Mouse (Mus musculus) olfactory bulb, adult 2 months (tissue): Measurements from ENCODE around the gene Grxcr1.

Experiments used
- CTCF ChIP-seq: fragments of 200-500 bp; IDR thresholded peaks from 2 replicates; pipeline ENCODE4 v1.5.1; 2012; ENCODE audit warnings: low read depth, mild to moderate bottlenecking, low read length, moderate library complexity; ENCODE audit not compliant: insufficient read depth
- POLR2A ChIP-seq: fragments of 200-500 bp; IDR thresholded peaks from 2 replicates; pipeline ENCODE4 v1.6.1; 2012; ENCODE audit warnings: mild to moderate bottlenecking, low read depth, low read length, moderate library complexity; ENCODE audit not compliant: insufficient read depth

DNA sequence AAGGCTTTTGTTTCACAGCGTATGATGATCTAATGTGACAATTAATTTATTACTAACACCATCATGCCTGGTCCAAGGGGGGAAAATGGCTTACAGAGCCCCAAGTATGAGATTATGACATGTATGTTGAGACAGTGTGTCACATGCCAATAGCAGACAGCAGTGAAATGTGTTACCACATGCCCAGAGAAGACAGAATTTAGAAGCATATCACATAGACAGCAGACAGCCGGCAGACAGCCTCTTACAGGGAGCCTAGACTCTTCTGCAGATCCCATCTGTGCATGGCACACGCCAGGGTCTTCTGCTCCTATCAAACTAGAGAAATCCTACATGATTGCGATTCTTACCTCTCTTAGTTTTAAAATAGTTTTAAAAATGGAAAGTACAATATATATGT, 40.2 kb downstream of the Grxcr1 start:
- TF ChIP-seq CTCF: no peak
- no peak for TF ChIP-seq POLR2A
